Mouse (Mus musculus): ENCODE results near the gene Adgrb3.

DNA sequence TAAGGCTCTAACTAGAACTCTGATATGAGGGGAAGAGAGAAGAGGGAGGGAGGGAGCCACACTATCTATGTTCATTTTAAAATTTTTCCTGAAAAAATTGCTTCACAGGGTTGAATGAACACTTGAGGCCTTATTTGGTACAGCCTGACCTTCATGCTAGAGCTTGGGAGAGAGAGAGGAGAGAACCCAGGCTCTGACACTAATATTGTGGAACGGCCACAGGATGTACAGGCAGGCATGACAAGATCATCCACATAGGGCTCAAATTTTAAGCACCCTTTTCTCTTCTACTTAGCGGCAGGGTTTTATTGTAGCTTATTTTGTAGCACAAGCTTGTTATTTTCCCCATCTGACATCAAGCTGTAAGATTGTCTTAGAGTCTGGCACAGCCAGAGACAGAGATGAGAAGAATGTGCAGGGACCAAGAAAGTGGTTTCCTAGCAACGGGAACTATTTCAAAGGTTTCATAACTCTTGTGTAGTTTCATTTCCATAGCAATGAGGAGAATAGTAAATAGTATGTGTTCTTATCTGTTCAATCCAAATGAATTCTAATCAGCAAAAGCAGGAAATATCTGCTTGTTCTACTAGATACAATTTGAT lies 721.9 kb downstream of the Adgrb3 start:
- TF ChIP-seq POLR2A (IDR thresholded peaks at IDR 0.05; ENCODE audit: extremely low read depth, insufficient read depth, low read length) = no peak
- no peak for TF ChIP-seq CTCF (IDR thresholded peaks at IDR 0.05; ENCODE audit: low read depth, low read length)
